Mouse (Mus musculus): ENCODE measurements around the gene Pbx3. TPM values are rescaled to one million over a fixed set of nuclear protein-coding genes. Genes with fewer than 3 reads are reported as not detected.

Gene Pbx3
- polyA plus RNA-seq, 1 experiment from 2014 or later, result 10.8 TPM

GRCm38 (mm10) chr2:34279726-34280125 is 93.2 kb downstream of the Pbx3 start:
- WGBS, result 62% methylated on average over 6 of the region's 6 CpGs
- Histone ChIP-seq H3K27me3 (replicated peaks; ENCODE audit: control insufficient read depth, insufficient read depth, low read length) (no peaks in the 10 kb centered on the region), H3K4me1 (replicated peaks; ENCODE audit: control insufficient read depth, insufficient read depth, low read length) (no peaks in the 10 kb centered on the region), H3K9me3 (ENCODE audit: control insufficient read depth) (no peaks in the 10 kb centered on the region), H3K36me3 (ENCODE audit: control insufficient read depth, insufficient read depth) (no peaks in the 10 kb centered on the region), H3K27ac (ENCODE audit: low read depth, low read length) (no peak overlapping the region), H3K4me3 (ENCODE audit: low read depth, low read length) (no peak overlapping the region), H3K4me2 (replicated peaks; ENCODE audit: low read depth) (no peak overlapping the region), H3K9ac (ENCODE audit: low read depth, low read length) (no peak overlapping the region)
- ATAC-seq, result no peak
- no peak for TF ChIP-seq CTCF (IDR thresholded peaks at IDR 0.05; ENCODE audit: low read depth)

- Histone ChIP-seq H3K4me2 (replicated peaks; ENCODE audit: low read depth) (no peak overlapping the region), H3K9ac (ENCODE audit: low read depth, low read length) (no peak overlapping the region), H3K27ac (ENCODE audit: low read depth, low read length) (no peak overlapping the region), H3K4me3 (ENCODE audit: low read depth, low read length) (no peak overlapping the region), H3K36me3 (ENCODE audit: control insufficient read depth, insufficient read depth) (no peaks in the 10 kb centered on the region), H3K9me3 (ENCODE audit: control insufficient read depth) (no peaks in the 10 kb centered on the region), H3K4me1 (replicated peaks; ENCODE audit: control insufficient read depth, insufficient read depth, low read length) (no peaks in the 10 kb centered on the region), H3K27me3 (replicated peaks; ENCODE audit: control insufficient read depth, insufficient read depth, low read length) (no peaks in the 10 kb centered on the region)
- 88% methylated on average over 10 of the region's 10 CpGs for WGBS
- TF ChIP-seq CTCF (IDR thresholded peaks at IDR 0.05; ENCODE audit: low read depth), result no peak
- ATAC-seq, result no peak
Measured at GRCm38 (mm10) chr2:34275630-34276193, 97.2 kb downstream of the Pbx3 start.

- ATAC-seq, result no peak
- no peak overlapping the region for H3K4me2 ChIP-seq (replicated peaks; ENCODE audit: low read depth)
- TF ChIP-seq CTCF (IDR thresholded peaks at IDR 0.05; ENCODE audit: low read depth), result no peak
- H3K27ac ChIP-seq (ENCODE audit: low read depth, low read length), result no peak overlapping the region
- H3K4me3 ChIP-seq (ENCODE audit: low read depth, low read length), result no peak overlapping the region
- H3K4me1 ChIP-seq (replicated peaks; ENCODE audit: control insufficient read depth, insufficient read depth, low read length), result no peaks in the 10 kb centered on the region
- H3K36me3 ChIP-seq (ENCODE audit: control insufficient read depth, insufficient read depth), result no peaks in the 10 kb centered on the region
- no peaks in the 10 kb centered on the region for H3K27me3 ChIP-seq (replicated peaks; ENCODE audit: control insufficient read depth, insufficient read depth, low read length)
- no peaks in the 10 kb centered on the region for H3K9me3 ChIP-seq (ENCODE audit: control insufficient read depth)
- no peak overlapping the region for H3K9ac ChIP-seq (ENCODE audit: low read depth, low read length)
Measured at GRCm38 (mm10) chr2:34262046-34262445, 110.9 kb downstream of the Pbx3 start.

GRCm38 (mm10) chr2:34260653-34261076 is 112.3 kb downstream of the Pbx3 start:
- no peak overlapping the region for H3K4me2 ChIP-seq (replicated peaks; ENCODE audit: low read depth)
- no peaks in the 10 kb centered on the region for H3K27me3 ChIP-seq (replicated peaks; ENCODE audit: control insufficient read depth, insufficient read depth, low read length)
- no peaks in the 10 kb centered on the region for H3K4me1 ChIP-seq (replicated peaks; ENCODE audit: control insufficient read depth, insufficient read depth, low read length)
- WGBS, result 77% methylated on average over 4 of the region's 4 CpGs
- TF ChIP-seq CTCF (IDR thresholded peaks at IDR 0.05; ENCODE audit: low read depth), result no peak
- no peak overlapping the region for H3K27ac ChIP-seq (ENCODE audit: low read depth, low read length)
- no peak overlapping the region for H3K9ac ChIP-seq (ENCODE audit: low read depth, low read length)
- no peaks in the 10 kb centered on the region for H3K9me3 ChIP-seq (ENCODE audit: control insufficient read depth)
- no peak for ATAC-seq
- no peaks in the 10 kb centered on the region for H3K36me3 ChIP-seq (ENCODE audit: control insufficient read depth, insufficient read depth)
- H3K4me3 ChIP-seq (ENCODE audit: low read depth, low read length), result no peak overlapping the region

GRCm38 (mm10) chr2:34258256-34258655 is 114.7 kb downstream of the Pbx3 start:
- Histone ChIP-seq H3K9me3 (ENCODE audit: control insufficient read depth) (no peaks in the 10 kb centered on the region), H3K27ac (ENCODE audit: low read depth, low read length) (no peak overlapping the region), H3K36me3 (ENCODE audit: control insufficient read depth, insufficient read depth) (no peaks in the 10 kb centered on the region), H3K9ac (ENCODE audit: low read depth, low read length) (no peak overlapping the region), H3K27me3 (replicated peaks; ENCODE audit: control insufficient read depth, insufficient read depth, low read length) (no peaks in the 10 kb centered on the region), H3K4me3 (ENCODE audit: low read depth, low read length) (no peak overlapping the region), H3K4me2 (replicated peaks; ENCODE audit: low read depth) (no peak overlapping the region), H3K4me1 (replicated peaks; ENCODE audit: control insufficient read depth, insufficient read depth, low read length) (no peaks in the 10 kb centered on the region)
- no peak for TF ChIP-seq CTCF (IDR thresholded peaks at IDR 0.05; ENCODE audit: low read depth)
- 68% methylated on average over 2 of the region's 2 CpGs for WGBS
- no peak for ATAC-seq

- Histone ChIP-seq H3K4me1 (replicated peaks; ENCODE audit: control insufficient read depth, insufficient read depth, low read length) (no peaks in the 10 kb centered on the region), H3K27ac (ENCODE audit: low read depth, low read length) (no peak overlapping the region), H3K4me2 (replicated peaks; ENCODE audit: low read depth) (no peak overlapping the region), H3K36me3 (ENCODE audit: control insufficient read depth, insufficient read depth) (no peaks in the 10 kb centered on the region), H3K27me3 (replicated peaks; ENCODE audit: control insufficient read depth, insufficient read depth, low read length) (no peaks in the 10 kb centered on the region), H3K4me3 (ENCODE audit: low read depth, low read length) (no peak overlapping the region), H3K9ac (ENCODE audit: low read depth, low read length) (no peak overlapping the region), H3K9me3 (ENCODE audit: control insufficient read depth) (no peaks in the 10 kb centered on the region)
- ATAC-seq, result no peak
- TF ChIP-seq CTCF (IDR thresholded peaks at IDR 0.05; ENCODE audit: low read depth), result no peak
- WGBS, result 57% methylated on average over 2 of the region's 2 CpGs
Measured at GRCm38 (mm10) chr2:34257611-34258010, 115.3 kb downstream of the Pbx3 start.

Measured in intestine, postnatal 0 days (tissue).